In genomic region chr8:10420551-10420950, GRCm38 (mm10) we compare ENCODE assay signal across 21 mouse cellular contexts.
DNase-seq lines count a peak whose midpoint lies in the region; ATAC-seq and TF ChIP-seq lines count a peak whose summit lies in the region.
"Had no signal": no experiment of that assay in that cellular context is flagged by ENCODE, and none has a peak within 500 bp of the region (broad histone marks: within the 10 kb centered on the region; RNA-seq: fewer than 3 reads in every experiment).

No protein-coding gene starts in this region.

- H3K4me1 ChIP-seq in kidney, postnatal 0 days (replicated peaks; ENCODE audit: insufficient read depth, low read length) = no peaks in the 10 kb centered on the region
- H3K4me1 ChIP-seq in kidney, embryonic 15.5 days = 0 out of 2 replicates have a peak, but pooled peaks cover 5% of the 10 kb centered on the region
- H3K4me1 ChIP-seq in stomach, postnatal 0 days (replicated peaks; ENCODE audit: control insufficient read depth, insufficient read depth) = 0 out of 2 replicates have a peak, but pooled peaks cover 3% of the 10 kb centered on the region
- H3K4me1 ChIP-seq: embryonic facial prominence, embryonic 15.5 days had no signal

- H3K9me3 ChIP-seq in kidney, postnatal 0 days (replicated peaks; ENCODE audit: low read length) = no peaks in the 10 kb centered on the region
- H3K9me3 ChIP-seq in kidney, embryonic 15.5 days (replicated peaks) = no peaks in the 10 kb centered on the region
- no peaks in the 10 kb centered on the region for H3K9me3 ChIP-seq in stomach, postnatal 0 days (ENCODE audit: control insufficient read depth, low read length)
- H3K9me3 ChIP-seq: embryonic facial prominence, embryonic 15.5 days; forebrain, embryonic 15.5 days; hindbrain, embryonic 13.5 days had no signal

- no peak overlapping the region for H3K9ac ChIP-seq in kidney, postnatal 0 days (ENCODE audit: low read depth, low read length)
- no peak overlapping the region for H3K9ac ChIP-seq in kidney, embryonic 15.5 days
- no peak overlapping the region for H3K9ac ChIP-seq in stomach, postnatal 0 days (ENCODE audit: low read length)
- H3K9ac ChIP-seq: embryonic facial prominence, embryonic 15.5 days; forebrain, embryonic 15.5 days; hindbrain, embryonic 13.5 days had no signal

- no peak overlapping the region for H3K27ac ChIP-seq in kidney, postnatal 0 days
- no peak overlapping the region for H3K27ac ChIP-seq in kidney, embryonic 15.5 days
- no peak overlapping the region for H3K27ac ChIP-seq in stomach, postnatal 0 days (replicated peaks)
- H3K27ac ChIP-seq: embryonic facial prominence, embryonic 15.5 days; forebrain, embryonic 15.5 days; hindbrain, embryonic 13.5 days; hindbrain, postnatal 0 days had no signal

- no peak overlapping the region for H3K4me3 ChIP-seq in kidney, postnatal 0 days (replicated peaks; ENCODE audit: low read depth, low read length)
- H3K4me3 ChIP-seq in kidney, embryonic 15.5 days (replicated peaks) = no peak overlapping the region
- no peak overlapping the region for H3K4me3 ChIP-seq in stomach, postnatal 0 days (ENCODE audit: low read depth, low read length)
- H3K4me3 ChIP-seq: embryonic facial prominence, embryonic 15.5 days; erythroblast, embryonic 14.5 days; forebrain, embryonic 15.5 days; hindbrain, embryonic 13.5 days had no signal

- no peak for DNase-seq in kidney, postnatal 0 days (ENCODE audit: low spot score)
- DNase-seq in testis, postnatal 10 days (ENCODE audit: low spot score) = peak; percentile 41
- DNase-seq in testis, postnatal 14 days (ENCODE audit: low spot score) = no peak
- DNase-seq in WW6 (ENCODE audit: low read depth, low spot score) = peak; percentile 16
- peak; percentile 41 for DNase-seq in stomach, postnatal 0 days (ENCODE audit: low spot score)
- no peak for DNase-seq in kidney, adult 8-10 months
- no peak for DNase-seq in spleen, postnatal 10 days (ENCODE audit: low spot score in 2 of 2)
- DNase-seq: adrenal gland, adult 8-10 months; adrenal gland, postnatal 36 days; cerebellum, adult 2 months; cerebellum, postnatal 14 days; embryo, embryonic 11 days; gastrocnemius, postnatal 36 days; heart, adult 18-20 months; heart, postnatal 14 days had no signal

- no peak overlapping the region for H3K4me2 ChIP-seq in kidney, postnatal 0 days (ENCODE audit: low read length)
- no peak overlapping the region for H3K4me2 ChIP-seq in kidney, embryonic 15.5 days
- H3K4me2 ChIP-seq in stomach, postnatal 0 days (replicated peaks; ENCODE audit: low read depth) = no peak overlapping the region
- H3K4me2 ChIP-seq: embryonic facial prominence, embryonic 15.5 days; forebrain, embryonic 15.5 days; hindbrain, embryonic 13.5 days had no signal

- no peaks in the 10 kb centered on the region for H3K27me3 ChIP-seq in kidney, postnatal 0 days (ENCODE audit: insufficient read depth, low read length)
- no peaks in the 10 kb centered on the region for H3K27me3 ChIP-seq in kidney, embryonic 15.5 days
- no peaks in the 10 kb centered on the region for H3K27me3 ChIP-seq in stomach, postnatal 0 days (ENCODE audit: control insufficient read depth, insufficient read depth, low read length)
- H3K27me3 ChIP-seq: embryonic facial prominence, embryonic 15.5 days; forebrain, embryonic 15.5 days had no signal

- TF ChIP-seq CTCF in kidney, postnatal 0 days (IDR thresholded peaks at IDR 0.05; ENCODE audit: low read depth) = no peak
- TF ChIP-seq CTCF in stomach, postnatal 0 days (IDR thresholded peaks at IDR 0.05; ENCODE audit: low read depth) = no peak

- ATAC-seq in kidney, postnatal 0 days (replicated peaks; ENCODE audit: low FRiP score, low read depth) = 0 out of 2 replicates have a peak, but pooled peaks have one; percentile 29
- ATAC-seq in kidney, embryonic 15.5 days (replicated peaks; ENCODE audit: low FRiP score) = no peak
- 0 out of 2 replicates have a peak, but pooled peaks have one; percentile 43 for ATAC-seq in stomach, postnatal 0 days (ENCODE audit: low FRiP score, low TSS enrichment)
- ATAC-seq: forebrain, embryonic 15.5 days; hindbrain, postnatal 0 days had no signal

- WGBS in kidney, postnatal 0 days = 80% methylated on average over 6 of the region's 6 CpGs
- 78% methylated on average over 6 of the region's 6 CpGs for WGBS in kidney, embryonic 15.5 days
- WGBS in stomach, postnatal 0 days = 75% methylated on average over 6 of the region's 6 CpGs

- H3K36me3 ChIP-seq in kidney, postnatal 0 days (ENCODE audit: insufficient read depth, low read length) = no peaks in the 10 kb centered on the region
- no peaks in the 10 kb centered on the region for H3K36me3 ChIP-seq in kidney, embryonic 15.5 days
- H3K36me3 ChIP-seq in stomach, postnatal 0 days (ENCODE audit: control insufficient read depth, insufficient read depth, low read length) = no peaks in the 10 kb centered on the region
- H3K36me3 ChIP-seq: embryonic facial prominence, embryonic 15.5 days; forebrain, embryonic 15.5 days had no signal

- TF ChIP-seq EP300 in stomach, postnatal 0 days (optimal IDR thresholded peaks at IDR 0.05) = no peak

Comparison
In these comparisons a context has a peak if more than half of its experiments do, and no peak if none do; other contexts are left out.
1. DNase-seq: peak in testis, postnatal 10 days (single experiment), WW6 (single experiment) and stomach, postnatal 0 days (single experiment); none in kidney, postnatal 0 days (single experiment), testis, postnatal 14 days (single experiment), kidney, adult 8-10 months (0 of 2) and spleen, postnatal 10 days (0 of 2).